Mouse (Mus musculus) forebrain, embryonic 13.5 days (tissue): Measurements from ENCODE around the gene Tmem79. TPM values are rescaled to one million over a fixed set of nuclear protein-coding genes. Genes with fewer than 3 reads are reported as not detected.
"Not testable (repeated sequence)": the region's sequence is repeated elsewhere in the genome, so short reads cannot be mapped to it uniquely, and the experiment has no call there.

Experiments
- ATAC-seq: fragments of 200-750 bp; cut with Nextera tagmentation; 2 replicates; pipeline ENCODE4 v1.8.0; 2017
- H3K27ac ChIP-seq: fragments of 300-500 bp; sonication (generic); 2 replicates; pipeline ENCODE4 v1.5.1; 2015; ENCODE audit warnings: inconsistent platforms, mild to moderate bottlenecking, moderate library complexity
- H3K27me3 ChIP-seq: fragments of 300-500 bp; sonication (generic); 2 replicates; pipeline ENCODE4 v1.6.1; 2015; ENCODE audit warnings: mild to moderate bottlenecking, inconsistent platforms
- H3K36me3 ChIP-seq: fragments of 300-500 bp; sonication (generic); 2 replicates; pipeline ENCODE4 v1.6.1; 2015; ENCODE audit warnings: mild to moderate bottlenecking, inconsistent platforms; ENCODE audit not compliant: poor library complexity, severe bottlenecking
- H3K4me1 ChIP-seq: fragments of 300-500 bp; sonication (generic); 2 replicates; pipeline ENCODE4 v1.6.1; 2015; ENCODE audit warnings: inconsistent platforms
- H3K4me2 ChIP-seq: fragments of 300-500 bp; sonication (generic); 2 replicates; pipeline ENCODE4 v1.6.1; 2015; ENCODE audit warnings: inconsistent platforms, mild to moderate bottlenecking, moderate library complexity
- H3K4me3 ChIP-seq: fragments of 300-500 bp; sonication (generic); 2 replicates; pipeline ENCODE4 v1.5.1; 2015; ENCODE audit warnings: mild to moderate bottlenecking, inconsistent platforms
- H3K9ac ChIP-seq: fragments of 300-500 bp; sonication (generic); 2 replicates; pipeline ENCODE4 v1.6.1; 2015; ENCODE audit warnings: mild to moderate bottlenecking, inconsistent platforms
- H3K9me3 ChIP-seq: fragments of 300-500 bp; sonication (generic); replicated peaks from 2 replicates; pipeline ENCODE4 v1.6.1; 2016; ENCODE audit warnings: inconsistent platforms
- WGBS: fragments of 180-500 bp; shearing (Covaris S2); methylation state at CpG from one replicate; pipeline ENCODE4 v1.1.7; 2015; 5-methylcytosine and 5-hydroxymethylcytosine counted together
- polyA plus RNA-seq: library from polyadenylated mRNA; unstranded; fragments of >200 nt; fragmentation: Nextera tagmentation; extraction: Ambion mirVana; gene quantifications from 2 replicates; pipeline ENCODE4 v1.2.1, GENCODE M21; 2015

Tmem79 gene
- polyA plus RNA-seq, 1 experiment from 2014 or later, result 3.0 TPM

GRCm38 (mm10) chr3:88296561-88297318 lies 39.2 kb downstream of the Tmem79 start, which contains the start of the genes Tsacc and Cct3:
Gene Tsacc (minus strand): TSS chr3:88296999.
Gene Cct3 (plus strand): TSS chr3:88297116.
- Histone ChIP-seq H3K4me2 (peak within 1 kb of the TSS; percentile 89), H3K27ac (peak within 1 kb of the TSS; percentile 91), H3K4me3 (peak within 1 kb of the TSS; percentile 76), H3K27me3 (no peaks in the 10 kb centered on the region), H3K9ac (peak within 1 kb of the TSS; percentile 83), H3K9me3 (no peaks in the 10 kb centered on the region), H3K36me3 (peaks cover 29% of the 10 kb centered on the region), H3K4me1 (peaks cover 26% of the 10 kb centered on the region)
- peak; percentile 99 for ATAC-seq
- WGBS, result under 1% methylated on average over 43 of the region's 44 CpGs

GRCm38 (mm10) chr3:88296110-88296560 lies 39.8 kb downstream of the Tmem79 start:
- WGBS, result under 1% methylated on average over 12 of the region's 12 CpGs
- Histone ChIP-seq H3K27ac (peak overlapping the region; percentile 90), H3K9ac (peak overlapping the region; percentile 72), H3K4me3 (peak overlapping the region; percentile 76), H3K4me1 (peaks cover 26% of the 10 kb centered on the region), H3K4me2 (peak overlapping the region; percentile 89), H3K27me3 (no peaks in the 10 kb centered on the region), H3K9me3 (no peaks in the 10 kb centered on the region), H3K36me3 (peaks cover 23% of the 10 kb centered on the region)
- peak; percentile 32 for ATAC-seq

- not testable (repeated sequence) for H3K27ac ChIP-seq, H3K27me3 ChIP-seq, ATAC-seq, H3K9me3 ChIP-seq
- peak overlapping the region; percentile 38; the same call in 1 of the 2 replicates for H3K9ac ChIP-seq
- peak overlapping the region; percentile 76; the same call in 1 of the 2 replicates for H3K4me3 ChIP-seq
- H3K36me3 ChIP-seq, result peaks cover 15% of the 10 kb centered on the region
- peak overlapping the region; percentile 89 for H3K4me2 ChIP-seq
- peaks cover 26% of the 10 kb centered on the region for H3K4me1 ChIP-seq
- WGBS, result 85% methylated on average over 1 of the region's 1 CpGs
These were observed 40.7 kb downstream of the Tmem79 start for GRCm38 (mm10) chr3:88295272-88295671.

- Histone ChIP-seq H3K4me2 (no peak overlapping the region), H3K36me3 (no peaks in the 10 kb centered on the region), H3K9me3 (no peaks in the 10 kb centered on the region), H3K4me3 (no peak overlapping the region), H3K27me3 (no peaks in the 10 kb centered on the region), H3K4me1 (peaks cover 8% of the 10 kb centered on the region), H3K9ac (no peak overlapping the region), H3K27ac (no peak overlapping the region)
- 37% methylated on average over 4 of the region's 4 CpGs for WGBS
- no peak for ATAC-seq
These were observed 44.0 kb downstream of the Tmem79 start for GRCm38 (mm10) chr3:88291970-88292369.

- not testable (repeated sequence) for H3K4me2 ChIP-seq, H3K27me3 ChIP-seq, H3K9me3 ChIP-seq, H3K27ac ChIP-seq, ATAC-seq, H3K36me3 ChIP-seq, H3K9ac ChIP-seq, H3K4me1 ChIP-seq, H3K4me3 ChIP-seq
- 70% methylated on average over 9 of the region's 10 CpGs for WGBS
These were observed 47.7 kb downstream of the Tmem79 start for GRCm38 (mm10) chr3:88288133-88288713.

GRCm38 (mm10) chr3:88287110-88287509 lies 48.8 kb downstream of the Tmem79 start, which contains the start of gene Gm38392:
Gene Gm38392 (minus strand): TSS chr3:88287210.
- H3K36me3 ChIP-seq, result 0 out of 2 replicates have a peak, but pooled peaks cover 3% of the 10 kb centered on the region
- H3K9ac ChIP-seq, result no peak within 1 kb of the TSS
- no peaks in the 10 kb centered on the region for H3K9me3 ChIP-seq
- WGBS, result 99% methylated on average over 4 of the region's 4 CpGs
- H3K27ac ChIP-seq, result no peak within 1 kb of the TSS
- no peak within 1 kb of the TSS for H3K4me3 ChIP-seq
- H3K4me1 ChIP-seq, result no peaks in the 10 kb centered on the region
- no peak for ATAC-seq
- no peaks in the 10 kb centered on the region for H3K27me3 ChIP-seq
- no peak within 1 kb of the TSS for H3K4me2 ChIP-seq

- not testable (repeated sequence) for H3K4me2 ChIP-seq, H3K4me3 ChIP-seq, H3K9me3 ChIP-seq, H3K4me1 ChIP-seq, H3K36me3 ChIP-seq, H3K9ac ChIP-seq, H3K27me3 ChIP-seq, H3K27ac ChIP-seq, ATAC-seq
- no CpG with 5 or more reads among the region's 2 CpGs for WGBS
These were observed 50.4 kb downstream of the Tmem79 start for GRCm38 (mm10) chr3:88285565-88285895.

- WGBS, result 97% methylated on average over 14 of the region's 14 CpGs
- H3K4me3 ChIP-seq, H3K27me3 ChIP-seq, H3K4me1 ChIP-seq, H3K27ac ChIP-seq, H3K9ac ChIP-seq, H3K4me2 ChIP-seq, ATAC-seq, H3K36me3 ChIP-seq, H3K9me3 ChIP-seq: not testable (repeated sequence)
These were observed 51.0 kb downstream of the Tmem79 start for GRCm38 (mm10) chr3:88284815-88285564.

GRCm38 (mm10) chr3:88281141-88281916 lies 54.6 kb downstream of the Tmem79 start:
- H3K9me3 ChIP-seq, H3K9ac ChIP-seq, H3K27me3 ChIP-seq, ATAC-seq, H3K27ac ChIP-seq, H3K36me3 ChIP-seq, H3K4me1 ChIP-seq, H3K4me2 ChIP-seq, H3K4me3 ChIP-seq: not testable (repeated sequence)
- WGBS, result 48% methylated on average over 11 of the region's 11 CpGs

- H3K27ac ChIP-seq, result no peak overlapping the region
- no peaks in the 10 kb centered on the region for H3K4me1 ChIP-seq
- no peak overlapping the region for H3K4me2 ChIP-seq
- H3K36me3 ChIP-seq, result no peaks in the 10 kb centered on the region
- H3K9ac ChIP-seq, result no peak overlapping the region
- 94% methylated on average over 2 of the region's 2 CpGs for WGBS
- ATAC-seq, result no peak
- H3K9me3 ChIP-seq, result no peaks in the 10 kb centered on the region
- H3K27me3 ChIP-seq, result no peaks in the 10 kb centered on the region
- no peak overlapping the region for H3K4me3 ChIP-seq
These were observed 55.9 kb downstream of the Tmem79 start for GRCm38 (mm10) chr3:88280035-88280434.
